Mouse (Mus musculus): ENCODE data around the gene Dnajb12. TPM values are rescaled to one million over a fixed set of nuclear protein-coding genes. Genes with fewer than 3 reads are reported as not detected.

Dnajb12 gene
- total and polyA plus RNA-seq, 2 experiments, result 22.4 to 47.0 TPM

DNA sequence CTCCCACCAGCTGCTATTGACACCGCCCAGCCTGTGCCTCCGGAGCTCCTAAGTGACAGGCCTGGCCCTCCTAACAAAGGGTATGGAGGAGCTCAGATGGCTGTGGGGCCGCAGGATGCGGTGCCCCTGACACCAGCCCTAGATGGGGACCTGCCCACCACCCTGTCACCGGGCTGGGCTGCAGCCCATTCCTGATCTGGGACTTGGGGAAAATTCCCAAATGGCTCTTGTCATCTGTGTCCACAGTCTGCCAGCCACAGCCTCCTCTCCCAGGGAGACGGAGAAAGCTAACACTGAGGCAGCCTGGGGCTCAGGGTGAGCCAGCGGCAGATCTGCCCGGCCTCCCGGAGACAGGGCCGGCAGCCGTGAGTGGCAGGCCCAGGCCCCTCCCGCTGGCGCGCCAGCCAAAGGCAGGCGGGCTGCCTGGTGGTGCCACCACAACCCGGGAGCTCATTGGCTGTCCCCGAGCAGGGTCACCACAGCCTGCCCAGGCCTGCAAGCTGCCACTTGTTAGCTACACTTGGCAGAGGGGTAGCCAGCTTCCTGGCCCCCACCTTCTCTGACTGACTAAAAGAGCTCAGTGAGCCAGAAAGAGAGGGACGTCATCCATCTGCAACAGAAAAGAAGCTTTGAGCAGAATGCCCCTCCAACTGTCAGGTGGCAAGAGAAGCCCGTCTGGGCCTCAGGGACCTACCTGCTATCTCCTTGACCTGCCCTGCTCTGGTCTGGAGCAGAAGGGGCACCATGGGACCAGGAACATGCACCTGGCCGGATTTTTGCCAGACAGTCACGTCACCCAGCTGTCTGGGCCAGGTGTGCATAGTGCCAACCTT, 20.2 kb downstream of the Dnajb12 start:
- DNase-seq (ENCODE audit: extremely low read depth, low read depth, low spot score), result peak; percentile 93
- TF ChIP-seq POLR2A (IDR thresholded peaks at IDR 0.05; ENCODE audit: extremely low read depth, insufficient read depth, low read length) (0 out of 2 replicates have a peak, but pooled peaks have one; percentile 45), CTCF (IDR thresholded peaks at IDR 0.05; ENCODE audit: low read depth, low read length) (no peak)
- Histone ChIP-seq H3K36me3 (ENCODE audit: control insufficient read depth, insufficient read depth, low read length) (peaks cover 4% of the 10 kb centered on the region; the same call in 1 of the 2 replicates), H3K4me1 (ENCODE audit: control insufficient read depth, insufficient read depth, low read length) (peaks cover 14% of the 10 kb centered on the region; the same call in 1 of the 2 replicates), H3K9ac (ENCODE audit: low read depth, low read length) (peak overlapping the region; percentile 60), H3K4me3 (ENCODE audit: insufficient read depth, low read depth, low read length) (no peak overlapping the region), H3K79me2 (ENCODE audit: control insufficient read depth, insufficient read depth, low read length) (no peaks in the 10 kb centered on the region), H3K27me3 (ENCODE audit: control insufficient read depth, insufficient read depth, low read length) (no peaks in the 10 kb centered on the region), H3K27ac (replicated peaks; ENCODE audit: insufficient read depth, low read depth, low read length) (peak overlapping the region; percentile 89)
- WGBS, result 14% methylated on average over 21 of the region's 21 CpGs

DNA sequence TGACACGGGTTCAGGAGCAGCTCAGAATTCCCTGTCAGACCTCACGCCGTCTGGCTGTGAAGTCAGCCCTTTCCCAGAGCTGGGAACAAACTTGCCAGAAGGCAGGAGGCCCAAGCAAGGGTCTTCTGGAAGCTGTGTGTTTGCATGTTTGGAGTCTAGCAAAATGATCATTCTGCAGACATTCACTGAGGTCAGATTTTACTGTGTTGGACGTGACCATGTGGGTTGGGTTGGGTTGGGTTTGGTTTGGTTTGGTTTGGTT, 20.7 kb downstream of the Dnajb12 start:
- no peak for DNase-seq (ENCODE audit: extremely low read depth, low read depth, low spot score)
- H3K4me3 ChIP-seq (ENCODE audit: insufficient read depth, low read depth, low read length), result no peak overlapping the region
- no peaks in the 10 kb centered on the region for H3K27me3 ChIP-seq (ENCODE audit: control insufficient read depth, insufficient read depth, low read length)
- H3K4me1 ChIP-seq (ENCODE audit: control insufficient read depth, insufficient read depth, low read length), result peaks cover 14% of the 10 kb centered on the region; the same call in 1 of the 2 replicates
- no peaks in the 10 kb centered on the region for H3K79me2 ChIP-seq (ENCODE audit: control insufficient read depth, insufficient read depth, low read length)
- H3K9ac ChIP-seq (ENCODE audit: low read depth, low read length), result peak overlapping the region; percentile 45
- TF ChIP-seq POLR2A (IDR thresholded peaks at IDR 0.05; ENCODE audit: extremely low read depth, insufficient read depth, low read length), result no peak
- TF ChIP-seq CTCF (IDR thresholded peaks at IDR 0.05; ENCODE audit: low read depth, low read length), result no peak
- H3K27ac ChIP-seq (replicated peaks; ENCODE audit: insufficient read depth, low read depth, low read length), result peak overlapping the region; percentile 89
- 22% methylated on average over 4 of the region's 4 CpGs for WGBS
- peaks cover 4% of the 10 kb centered on the region; the same call in 1 of the 2 replicates for H3K36me3 ChIP-seq (ENCODE audit: control insufficient read depth, insufficient read depth, low read length)

DNA sequence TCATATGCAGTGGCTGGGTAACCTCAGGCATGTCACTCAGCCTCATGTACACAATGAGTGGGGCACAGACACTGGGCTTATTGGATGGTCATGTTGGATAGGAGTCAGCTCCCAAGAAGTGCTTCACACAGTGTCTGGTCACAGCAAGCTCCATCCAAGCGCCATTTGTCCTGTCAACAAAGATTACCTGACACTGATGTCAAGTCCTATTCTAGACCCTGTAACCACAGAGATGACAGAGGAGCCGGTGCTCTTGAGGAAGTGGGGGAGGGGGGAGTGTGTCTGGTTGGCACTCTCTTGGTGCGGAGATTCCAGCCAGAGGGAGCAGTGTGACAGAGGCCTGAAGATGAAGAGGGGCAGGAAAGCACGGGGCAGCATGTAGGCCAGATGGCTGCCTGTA, 21.6 kb downstream of the Dnajb12 start:
- H3K36me3 ChIP-seq (ENCODE audit: control insufficient read depth, insufficient read depth, low read length), result peaks cover 3% of the 10 kb centered on the region; the same call in 1 of the 2 replicates
- TF ChIP-seq POLR2A (IDR thresholded peaks at IDR 0.05; ENCODE audit: extremely low read depth, insufficient read depth, low read length), result no peak
- TF ChIP-seq CTCF (IDR thresholded peaks at IDR 0.05; ENCODE audit: low read depth, low read length), result no peak
- peaks cover 14% of the 10 kb centered on the region; the same call in 1 of the 2 replicates for H3K4me1 ChIP-seq (ENCODE audit: control insufficient read depth, insufficient read depth, low read length)
- no peak for DNase-seq (ENCODE audit: extremely low read depth, low read depth, low spot score)
- WGBS, result 81% methylated on average over 4 of the region's 4 CpGs
- no peak overlapping the region for H3K4me3 ChIP-seq (ENCODE audit: insufficient read depth, low read depth, low read length)
- H3K27ac ChIP-seq (replicated peaks; ENCODE audit: insufficient read depth, low read depth, low read length), result no peak overlapping the region
- H3K79me2 ChIP-seq (ENCODE audit: control insufficient read depth, insufficient read depth, low read length), result no peaks in the 10 kb centered on the region
- H3K27me3 ChIP-seq (ENCODE audit: control insufficient read depth, insufficient read depth, low read length), result no peaks in the 10 kb centered on the region
- H3K9ac ChIP-seq (ENCODE audit: low read depth, low read length), result no peak overlapping the region

DNA sequence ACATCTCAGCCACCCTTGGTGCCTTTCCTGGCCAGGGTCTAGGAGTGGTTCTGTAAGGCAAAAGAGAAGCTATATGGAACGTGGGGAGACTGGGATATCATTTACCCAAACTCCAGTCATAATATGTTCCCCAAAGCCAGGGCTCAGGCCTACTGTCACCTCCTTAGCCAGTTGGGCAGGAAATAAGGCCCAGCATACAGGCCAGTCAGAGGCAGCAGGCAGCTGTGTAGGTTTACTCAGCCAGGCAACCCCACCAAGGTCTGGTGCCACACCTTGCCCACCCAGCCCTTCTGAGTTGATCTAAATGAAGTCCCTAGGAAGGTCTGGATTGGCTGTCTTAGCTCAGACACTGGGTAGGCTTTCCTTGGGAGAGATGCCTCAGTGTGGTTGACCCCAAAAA, 22.1 kb downstream of the Dnajb12 start:
- H3K79me2 ChIP-seq (ENCODE audit: control insufficient read depth, insufficient read depth, low read length), result no peaks in the 10 kb centered on the region
- no peak for DNase-seq (ENCODE audit: extremely low read depth, low read depth, low spot score)
- no peaks in the 10 kb centered on the region; the same call in 1 of the 2 replicates for H3K36me3 ChIP-seq (ENCODE audit: control insufficient read depth, insufficient read depth, low read length)
- H3K27me3 ChIP-seq (ENCODE audit: control insufficient read depth, insufficient read depth, low read length), result no peaks in the 10 kb centered on the region
- WGBS, result 92% methylated on average over 1 of the region's 1 CpGs
- no peak overlapping the region for H3K9ac ChIP-seq (ENCODE audit: low read depth, low read length)
- H3K4me1 ChIP-seq (ENCODE audit: control insufficient read depth, insufficient read depth, low read length), result peaks cover 14% of the 10 kb centered on the region; the same call in 1 of the 2 replicates
- no peak for TF ChIP-seq CTCF (IDR thresholded peaks at IDR 0.05; ENCODE audit: low read depth, low read length)
- no peak for TF ChIP-seq POLR2A (IDR thresholded peaks at IDR 0.05; ENCODE audit: extremely low read depth, insufficient read depth, low read length)
- H3K4me3 ChIP-seq (ENCODE audit: insufficient read depth, low read depth, low read length), result no peak overlapping the region
- no peak overlapping the region for H3K27ac ChIP-seq (replicated peaks; ENCODE audit: insufficient read depth, low read depth, low read length)

DNA sequence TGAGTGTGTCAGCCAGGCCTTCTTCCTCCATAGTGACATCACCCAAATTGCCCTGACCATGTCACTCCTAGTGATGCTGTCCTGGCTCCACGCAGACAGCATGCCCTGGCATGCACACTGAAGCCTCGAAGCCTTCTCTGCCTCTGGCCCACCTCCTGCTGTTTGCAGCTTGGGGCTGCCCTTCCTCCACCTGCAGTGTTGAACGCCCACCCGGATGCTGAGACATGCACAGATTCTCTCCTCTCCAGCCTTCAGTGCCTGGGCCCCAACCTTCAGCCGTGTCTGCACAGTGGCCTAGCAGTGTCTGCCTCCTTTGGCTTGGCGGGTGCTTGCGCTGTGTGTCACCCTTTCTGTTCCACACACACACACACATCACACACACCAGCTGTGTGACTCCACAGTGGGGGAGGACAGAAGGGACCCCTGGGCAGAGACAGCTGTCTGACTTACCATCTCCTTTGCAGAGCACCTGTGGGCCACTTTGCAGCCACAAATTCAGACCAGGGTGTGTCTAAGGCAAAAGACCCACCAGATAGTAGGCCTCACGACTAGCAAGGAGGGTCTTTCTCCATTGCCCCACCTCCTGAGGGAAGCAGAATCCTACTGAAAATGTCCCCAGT, 22.7 kb downstream of the Dnajb12 start:
- TF ChIP-seq POLR2A (IDR thresholded peaks at IDR 0.05; ENCODE audit: extremely low read depth, insufficient read depth, low read length) (no peak), CTCF (IDR thresholded peaks at IDR 0.05; ENCODE audit: low read depth, low read length) (no peak)
- H3K4me3 ChIP-seq (ENCODE audit: insufficient read depth, low read depth, low read length), result no peak overlapping the region
- DNase-seq (ENCODE audit: extremely low read depth, low read depth, low spot score), result no peak
- WGBS, result 90% methylated on average over 8 of the region's 8 CpGs
- no peaks in the 10 kb centered on the region for H3K79me2 ChIP-seq (ENCODE audit: control insufficient read depth, insufficient read depth, low read length)
- no peaks in the 10 kb centered on the region; the same call in 1 of the 2 replicates for H3K36me3 ChIP-seq (ENCODE audit: control insufficient read depth, insufficient read depth, low read length)
- H3K4me1 ChIP-seq (ENCODE audit: control insufficient read depth, insufficient read depth, low read length), result peaks cover 14% of the 10 kb centered on the region; the same call in 1 of the 2 replicates
- H3K27ac ChIP-seq (replicated peaks; ENCODE audit: insufficient read depth, low read depth, low read length), result no peak overlapping the region
- H3K9ac ChIP-seq (ENCODE audit: low read depth, low read length), result no peak overlapping the region
- H3K27me3 ChIP-seq (ENCODE audit: control insufficient read depth, insufficient read depth, low read length), result no peaks in the 10 kb centered on the region
